Mouse (Mus musculus) olfactory bulb, adult 2 months (tissue): ENCODE results near the gene Hbb-bh1.

Experiments
- CTCF ChIP-seq: fragments of 200-500 bp; IDR thresholded peaks from 2 replicates; pipeline ENCODE4 v1.5.1; 2012; ENCODE audit warnings: low read depth, mild to moderate bottlenecking, low read length, moderate library complexity; ENCODE audit not compliant: insufficient read depth
- POLR2A ChIP-seq: fragments of 200-500 bp; IDR thresholded peaks from 2 replicates; pipeline ENCODE4 v1.6.1; 2012; ENCODE audit warnings: mild to moderate bottlenecking, low read depth, low read length, moderate library complexity; ENCODE audit not compliant: insufficient read depth

DNA sequence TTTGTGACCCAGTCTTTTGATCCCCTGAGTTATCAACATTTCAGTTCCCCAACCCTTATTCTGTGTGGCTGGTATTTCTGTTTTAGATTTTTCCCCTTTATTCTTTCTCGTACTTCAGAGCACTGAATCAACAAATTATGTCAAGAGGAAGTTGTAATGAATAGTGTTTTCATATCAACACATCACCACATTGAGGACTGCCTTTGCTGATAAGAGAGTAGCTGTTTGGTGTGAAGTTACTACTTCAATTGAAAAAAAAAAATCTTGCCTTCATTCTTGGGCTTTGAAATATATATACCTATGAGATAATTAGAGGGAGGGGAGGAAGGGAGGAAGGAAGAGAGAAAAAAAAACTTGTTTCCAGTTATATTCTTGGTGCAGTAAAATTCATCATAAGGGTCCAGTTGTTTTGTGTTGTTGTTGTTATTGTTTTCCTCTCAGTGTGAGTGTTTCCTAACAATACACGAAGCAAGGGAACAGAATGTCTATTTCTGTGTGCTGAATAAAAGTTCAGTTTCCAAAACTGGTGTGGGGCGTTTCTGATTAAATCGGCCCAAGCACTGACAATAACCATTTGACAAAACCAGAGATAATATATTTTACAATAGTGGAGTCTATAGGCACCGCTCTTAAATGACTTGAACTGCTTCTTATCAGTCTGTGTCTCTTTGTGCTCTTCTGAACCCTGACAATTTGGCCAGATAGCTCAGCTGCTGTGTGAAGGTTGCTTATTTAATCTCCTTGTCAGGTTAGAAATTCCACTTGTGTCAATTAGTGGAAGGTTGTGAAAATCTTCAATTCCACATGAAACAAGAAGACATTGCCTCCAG, 33.8 kb downstream of the Hbb-bh1 start:
- TF ChIP-seq CTCF (no peak), POLR2A (no peak)
